Mouse (Mus musculus): ENCODE results near the gene Tnfsf11. TPM values are rescaled to one million over a fixed set of nuclear protein-coding genes. Genes with fewer than 3 reads are reported as not detected.

Gene Tnfsf11
- polyA plus RNA-seq, 1 experiment from 2014 or later: 0.05 TPM

DNA sequence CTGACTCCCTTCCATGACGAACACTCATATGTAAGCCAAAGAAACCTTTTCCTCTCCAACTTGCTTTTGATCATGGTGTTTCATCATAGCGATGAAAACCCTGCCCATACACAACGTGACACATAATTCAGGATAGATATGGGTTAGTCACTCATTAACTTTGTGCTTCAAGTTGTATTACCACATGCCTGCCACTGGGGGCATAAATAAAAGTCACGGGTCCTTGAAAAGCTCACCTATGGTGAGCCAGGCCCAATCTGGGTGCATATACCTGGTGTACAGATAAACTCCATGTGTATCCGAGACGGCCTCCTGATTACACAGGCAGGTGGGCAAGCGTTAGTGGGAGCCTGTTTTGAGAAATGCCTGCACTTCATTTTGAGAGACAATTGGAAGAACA lies 15.2 kb downstream of the Tnfsf11 start:
- Histone ChIP-seq H3K4me3 (ENCODE audit: low read depth, low read length) (no peak overlapping the region), H3K9ac (replicated peaks; ENCODE audit: low read depth) (no peak overlapping the region), H3K36me3 (ENCODE audit: insufficient read depth, low read length) (no peaks in the 10 kb centered on the region), H3K4me1 (ENCODE audit: insufficient read depth, low read depth, low read length) (no peaks in the 10 kb centered on the region), H3K9me3 (ENCODE audit: low read length) (no peaks in the 10 kb centered on the region), H3K4me2 (replicated peaks; ENCODE audit: low read depth, low read length) (no peak overlapping the region), H3K27me3 (replicated peaks; ENCODE audit: insufficient read depth, low read length) (no peaks in the 10 kb centered on the region), H3K27ac (ENCODE audit: low read length) (no peak overlapping the region)
- DNase-seq (ENCODE audit: low spot score) (no peak), ATAC-seq (no peak)
- WGBS: 80% methylated on average over 7 of the region's 7 CpGs
- TF ChIP-seq CTCF (IDR thresholded peaks at IDR 0.05): peak; percentile 42
- TF ChIP-seq EP300 (IDR thresholded peaks at IDR 0.05): no peak

DNA sequence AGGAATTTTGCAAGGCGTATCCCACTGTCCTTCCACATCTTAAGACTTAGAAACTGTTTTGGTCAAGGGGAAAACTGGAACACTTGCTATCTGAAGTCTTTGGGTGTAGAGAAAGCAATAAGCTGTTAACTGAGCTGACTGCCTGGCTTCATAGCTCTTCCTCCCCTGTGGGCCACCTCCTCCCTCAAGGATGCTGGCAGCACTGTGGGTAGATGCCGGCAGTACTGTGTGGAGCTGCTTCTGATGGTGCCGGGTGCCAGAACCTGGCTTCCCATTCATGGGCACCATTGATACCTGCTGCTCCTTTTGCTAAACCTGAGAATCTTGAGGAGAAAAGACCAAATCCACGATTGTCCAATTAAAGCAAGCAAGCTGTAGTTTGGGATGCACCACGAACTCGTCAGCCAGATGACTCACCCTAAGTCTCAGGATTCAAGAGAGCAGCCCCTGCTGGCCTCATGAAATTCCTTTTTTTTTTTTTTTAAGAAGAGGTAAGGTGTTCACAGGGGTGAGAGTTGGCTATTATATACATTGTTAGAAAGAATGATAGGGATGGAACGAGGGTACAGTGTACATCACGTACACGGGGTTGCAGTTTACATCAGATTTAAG lies 17.8 kb downstream of the Tnfsf11 start:
- ATAC-seq: no peak
- Histone ChIP-seq H3K27me3 (replicated peaks; ENCODE audit: insufficient read depth, low read length) (no peaks in the 10 kb centered on the region), H3K4me2 (replicated peaks; ENCODE audit: low read depth, low read length) (no peak overlapping the region), H3K27ac (ENCODE audit: low read length) (no peak overlapping the region), H3K4me1 (ENCODE audit: insufficient read depth, low read depth, low read length) (no peaks in the 10 kb centered on the region), H3K9ac (replicated peaks; ENCODE audit: low read depth) (no peak overlapping the region), H3K36me3 (ENCODE audit: insufficient read depth, low read length) (no peaks in the 10 kb centered on the region), H3K4me3 (ENCODE audit: low read depth, low read length) (no peak overlapping the region), H3K9me3 (ENCODE audit: low read length) (no peaks in the 10 kb centered on the region)
- 75% methylated on average over 9 of the region's 9 CpGs for WGBS
- TF ChIP-seq EP300 (IDR thresholded peaks at IDR 0.05) (no peak), CTCF (IDR thresholded peaks at IDR 0.05) (no peak)
- no peak for DNase-seq (ENCODE audit: low spot score)

DNA sequence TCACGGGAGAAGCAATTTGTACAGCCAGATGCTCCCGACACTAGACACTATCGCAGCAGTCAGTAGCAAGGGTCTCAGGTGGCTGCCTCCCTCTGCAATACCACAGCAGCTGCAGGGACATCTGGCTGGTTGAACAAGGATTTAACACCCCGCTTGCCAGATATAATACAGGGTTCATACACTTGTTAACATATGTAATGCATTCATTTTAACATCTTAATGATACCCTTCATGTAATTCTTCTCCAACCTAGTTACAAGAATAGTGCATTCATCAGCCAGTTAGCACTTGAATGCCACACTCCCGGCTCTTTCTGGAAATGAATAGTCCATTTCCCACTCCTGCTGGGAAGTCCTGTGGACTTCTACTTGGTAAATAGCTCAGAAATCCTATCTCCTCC lies 18.9 kb downstream of the Tnfsf11 start:
- H3K4me1 ChIP-seq (ENCODE audit: insufficient read depth, low read depth, low read length): no peaks in the 10 kb centered on the region
- ATAC-seq (no peak), DNase-seq (ENCODE audit: low spot score) (no peak)
- no peaks in the 10 kb centered on the region for H3K27me3 ChIP-seq (replicated peaks; ENCODE audit: insufficient read depth, low read length)
- 52% methylated on average over 5 of the region's 5 CpGs for WGBS
- no peak for TF ChIP-seq EP300 (IDR thresholded peaks at IDR 0.05)
- no peak for TF ChIP-seq CTCF (IDR thresholded peaks at IDR 0.05)
- H3K36me3 ChIP-seq (ENCODE audit: insufficient read depth, low read length): no peaks in the 10 kb centered on the region
- no peak overlapping the region for H3K4me3 ChIP-seq (ENCODE audit: low read depth, low read length)
- H3K9me3 ChIP-seq (ENCODE audit: low read length): no peaks in the 10 kb centered on the region
- H3K4me2 ChIP-seq (replicated peaks; ENCODE audit: low read depth, low read length): no peak overlapping the region
- no peak overlapping the region for H3K9ac ChIP-seq (replicated peaks; ENCODE audit: low read depth)
- no peak overlapping the region for H3K27ac ChIP-seq (ENCODE audit: low read length)

DNA sequence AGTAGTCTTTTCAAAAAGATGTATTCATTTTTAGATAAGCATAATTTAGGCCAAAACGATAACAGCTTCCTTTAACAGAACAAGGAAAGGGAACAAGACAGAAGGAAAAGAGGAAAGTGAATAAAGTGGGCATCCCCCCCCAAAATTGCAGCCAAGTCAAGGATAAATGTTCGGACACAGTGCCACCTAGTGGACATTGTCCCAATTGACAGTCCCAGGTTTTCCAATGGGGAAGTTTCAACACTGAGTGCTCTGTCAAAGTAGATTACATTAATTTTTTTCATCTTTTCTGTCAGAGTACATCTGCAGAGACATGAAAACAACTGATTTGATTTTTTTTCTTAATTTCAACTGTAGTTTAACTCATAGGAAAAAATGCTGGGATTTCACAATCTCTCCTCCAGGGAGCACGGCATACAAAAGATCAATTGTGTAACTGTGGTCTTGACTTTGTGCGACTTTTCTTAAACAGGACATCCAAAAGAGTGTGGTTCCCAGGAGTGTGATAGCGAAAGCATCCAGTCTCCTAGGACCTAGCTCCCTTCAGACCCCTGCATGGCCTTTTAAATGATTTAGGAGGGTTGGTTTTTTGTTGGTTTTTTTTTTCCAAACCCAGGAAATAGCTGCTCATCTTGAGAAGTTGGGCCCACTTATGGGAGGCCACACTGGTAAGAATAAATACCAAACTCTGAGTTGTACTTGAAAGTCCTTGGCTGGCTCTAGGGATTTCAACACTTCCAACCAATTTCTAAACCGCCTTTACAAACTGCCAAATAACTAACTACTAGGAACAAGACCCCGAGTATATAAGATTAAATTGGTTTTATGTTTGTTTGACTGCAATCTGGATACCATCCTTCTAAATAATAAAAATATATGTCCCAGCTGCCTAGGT lies 19.7 kb downstream of the Tnfsf11 start:
- Histone ChIP-seq H3K36me3 (ENCODE audit: insufficient read depth, low read length) (no peaks in the 10 kb centered on the region), H3K9ac (replicated peaks; ENCODE audit: low read depth) (no peak overlapping the region), H3K9me3 (ENCODE audit: low read length) (no peaks in the 10 kb centered on the region), H3K4me3 (ENCODE audit: low read depth, low read length) (no peak overlapping the region), H3K4me1 (ENCODE audit: insufficient read depth, low read depth, low read length) (no peaks in the 10 kb centered on the region), H3K27me3 (replicated peaks; ENCODE audit: insufficient read depth, low read length) (no peaks in the 10 kb centered on the region), H3K27ac (ENCODE audit: low read length) (no peak overlapping the region), H3K4me2 (replicated peaks; ENCODE audit: low read depth, low read length) (0 out of 2 replicates have a peak overlapping the region, but pooled peaks have one; percentile 8)
- peak; percentile 82 for TF ChIP-seq CTCF (IDR thresholded peaks at IDR 0.05)
- TF ChIP-seq EP300 (IDR thresholded peaks at IDR 0.05): peak; percentile 33; the same call in 1 of the 2 replicates
- peak; percentile 74 for DNase-seq (ENCODE audit: low spot score)
- 22% methylated on average over 7 of the region's 7 CpGs for WGBS
- ATAC-seq: peak; percentile 62

DNA sequence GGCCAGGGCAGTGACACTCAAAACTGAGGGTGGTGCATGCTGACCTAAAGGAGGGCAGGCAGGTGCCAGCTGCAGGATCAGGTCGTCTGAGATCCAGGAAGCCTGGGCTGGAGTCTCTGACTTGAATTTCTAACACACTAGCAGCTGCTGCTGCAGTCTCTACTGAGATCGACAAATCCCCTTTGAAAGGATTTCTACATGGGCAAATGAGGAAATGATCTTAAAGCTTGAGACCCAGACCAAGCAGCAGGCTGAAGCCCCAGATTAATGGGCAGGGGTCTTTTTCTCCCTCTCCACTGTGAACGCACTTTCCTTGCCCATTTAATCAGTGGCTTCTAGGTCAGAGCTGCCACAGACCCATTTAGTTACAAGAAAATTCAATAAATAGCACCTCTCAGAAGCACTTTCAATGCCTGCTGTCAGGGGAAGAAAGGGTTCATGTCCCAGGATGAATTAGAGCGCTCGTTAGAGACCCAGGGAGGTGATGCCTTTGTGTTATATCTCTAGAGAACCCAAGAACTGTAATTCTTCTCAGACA lies 21.8 kb downstream of the Tnfsf11 start:
- H3K27ac ChIP-seq (ENCODE audit: low read length): no peak overlapping the region
- H3K27me3 ChIP-seq (replicated peaks; ENCODE audit: insufficient read depth, low read length): no peaks in the 10 kb centered on the region
- TF ChIP-seq EP300 (IDR thresholded peaks at IDR 0.05): no peak
- TF ChIP-seq CTCF (IDR thresholded peaks at IDR 0.05): no peak
- DNase-seq (ENCODE audit: low spot score) (no peak), ATAC-seq (no peak)
- H3K4me3 ChIP-seq (ENCODE audit: low read depth, low read length): no peak overlapping the region
- H3K4me1 ChIP-seq (ENCODE audit: insufficient read depth, low read depth, low read length): no peaks in the 10 kb centered on the region
- no peak overlapping the region for H3K4me2 ChIP-seq (replicated peaks; ENCODE audit: low read depth, low read length)
- no peaks in the 10 kb centered on the region for H3K9me3 ChIP-seq (ENCODE audit: low read length)
- H3K9ac ChIP-seq (replicated peaks; ENCODE audit: low read depth): no peak overlapping the region
- no peaks in the 10 kb centered on the region for H3K36me3 ChIP-seq (ENCODE audit: insufficient read depth, low read length)
- 68% methylated on average over 5 of the region's 5 CpGs for WGBS

DNA sequence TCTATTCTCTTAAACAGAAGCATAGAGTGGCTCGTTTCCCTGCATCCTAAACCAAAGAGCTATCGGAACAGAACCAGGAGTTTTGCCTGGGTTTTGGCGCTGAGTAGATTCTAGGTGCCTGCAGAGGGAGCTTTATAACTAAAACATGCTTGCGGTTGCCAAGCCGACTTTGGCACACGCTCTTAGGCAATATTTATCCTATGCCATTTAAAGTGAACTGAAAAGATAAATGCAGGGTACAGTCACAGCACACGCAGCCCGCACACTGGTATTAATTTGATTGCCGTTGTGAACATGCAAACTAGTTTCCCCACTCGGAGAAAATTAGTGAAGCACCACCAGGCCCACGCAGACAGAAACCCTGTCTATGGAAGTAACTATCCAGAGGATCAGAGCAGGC lies 25.4 kb downstream of the Tnfsf11 start:
- H3K4me3 ChIP-seq (ENCODE audit: low read depth, low read length): no peak overlapping the region
- TF ChIP-seq CTCF (IDR thresholded peaks at IDR 0.05) (peak; percentile 22), EP300 (IDR thresholded peaks at IDR 0.05) (no peak)
- H3K9me3 ChIP-seq (ENCODE audit: low read length): no peaks in the 10 kb centered on the region
- 56% methylated on average over 11 of the region's 11 CpGs for WGBS
- H3K4me2 ChIP-seq (replicated peaks; ENCODE audit: low read depth, low read length): no peak overlapping the region
- H3K27me3 ChIP-seq (replicated peaks; ENCODE audit: insufficient read depth, low read length): no peaks in the 10 kb centered on the region
- ATAC-seq (no peak), DNase-seq (ENCODE audit: low spot score) (peak; percentile 15)
- no peak overlapping the region for H3K27ac ChIP-seq (ENCODE audit: low read length)
- no peak overlapping the region for H3K9ac ChIP-seq (replicated peaks; ENCODE audit: low read depth)
- no peaks in the 10 kb centered on the region for H3K36me3 ChIP-seq (ENCODE audit: insufficient read depth, low read length)
- H3K4me1 ChIP-seq (ENCODE audit: insufficient read depth, low read depth, low read length): no peaks in the 10 kb centered on the region

All from lung, postnatal 0 days (tissue).